Mouse (Mus musculus): ENCODE results near the gene Itgal.

Itgal gene

GRCm38 (mm10) chr7:127276519-127276961 lies 19.5 kb upstream of the Itgal start:
- DNase-seq (ENCODE audit: extremely low read depth, low read depth, low spot score), result no peak

- no peak for DNase-seq (ENCODE audit: extremely low read depth, low read depth, low spot score)
These were observed 17.7 kb upstream of the Itgal start for GRCm38 (mm10) chr7:127278311-127278710.

GRCm38 (mm10) chr7:127280092-127280491 lies 16.0 kb upstream of the Itgal start:
- DNase-seq (ENCODE audit: extremely low read depth, low read depth, low spot score), result no peak

- DNase-seq (ENCODE audit: extremely low read depth, low read depth, low spot score), result no peak
These were observed 14.9 kb upstream of the Itgal start for GRCm38 (mm10) chr7:127281114-127281513.

GRCm38 (mm10) chr7:127282190-127282589 lies 13.9 kb upstream of the Itgal start:
- DNase-seq (ENCODE audit: extremely low read depth, low read depth, low spot score), result no peak

DNA sequence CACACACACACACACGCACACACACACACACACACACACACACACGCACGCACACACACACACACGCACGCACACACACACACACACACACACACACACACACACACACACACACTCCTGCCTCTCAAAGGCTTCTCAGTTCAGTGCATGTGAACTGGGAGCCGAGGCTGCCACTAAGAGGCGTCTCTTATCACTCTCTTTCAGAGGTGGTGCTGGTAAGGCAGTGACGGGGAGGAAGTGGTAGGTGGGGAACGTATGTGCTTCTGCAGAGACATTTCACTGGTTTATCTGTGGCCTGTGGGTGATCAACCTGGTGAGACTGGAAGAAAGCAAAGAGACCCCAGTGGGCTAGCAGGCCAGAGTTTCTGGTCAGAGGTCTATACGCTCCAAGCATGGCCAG lies 10.9 kb upstream of the Itgal start:
- no peak for DNase-seq (ENCODE audit: extremely low read depth, low read depth, low spot score)

DNA sequence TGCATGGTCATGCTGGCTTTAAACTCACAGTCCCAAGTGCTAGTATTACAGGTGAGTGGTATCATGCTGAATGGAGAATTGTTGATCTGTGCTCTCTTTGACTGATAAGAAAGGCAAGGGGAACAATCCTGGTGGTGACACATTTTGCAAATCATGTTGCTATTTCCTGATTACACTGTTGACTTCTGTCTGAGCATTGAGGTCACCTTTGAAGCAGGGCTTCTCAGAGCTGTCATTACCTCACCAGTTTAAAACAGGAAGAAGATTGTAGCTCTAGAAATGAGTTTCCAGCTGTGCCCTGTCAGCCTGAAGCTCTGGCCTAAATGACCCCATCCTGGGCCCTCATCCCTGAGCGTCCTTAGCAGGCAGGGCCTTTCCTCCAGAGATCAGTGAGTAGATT lies 8.1 kb upstream of the Itgal start:
- DNase-seq (ENCODE audit: extremely low read depth, low read depth, low spot score), result no peak

DNA sequence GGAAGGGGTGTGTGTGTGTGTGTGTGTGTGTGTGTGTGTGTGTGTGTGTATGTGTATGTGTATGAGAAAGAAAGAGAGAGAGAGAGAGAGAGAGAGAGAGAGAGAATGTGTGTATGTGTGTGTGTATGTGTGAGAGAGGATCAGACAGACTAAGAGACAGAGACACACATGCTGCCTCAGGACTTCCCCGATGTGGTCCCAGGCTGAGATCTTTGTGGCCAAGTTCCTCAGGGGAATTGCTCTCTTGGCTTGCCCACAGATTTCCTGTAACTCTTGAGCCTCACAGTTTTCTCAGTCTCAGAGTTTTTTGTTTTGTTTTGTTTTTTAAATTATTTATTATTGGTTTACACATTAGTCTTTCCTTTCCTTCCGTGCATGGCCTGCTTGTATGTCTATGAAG lies 6.8 kb upstream of the Itgal start:
- DNase-seq (ENCODE audit: extremely low read depth, low read depth, low spot score), result no peak

- no peak for DNase-seq (ENCODE audit: extremely low read depth, low read depth, low spot score)
These were observed 5.9 kb upstream of the Itgal start for GRCm38 (mm10) chr7:127290142-127290541.

DNA sequence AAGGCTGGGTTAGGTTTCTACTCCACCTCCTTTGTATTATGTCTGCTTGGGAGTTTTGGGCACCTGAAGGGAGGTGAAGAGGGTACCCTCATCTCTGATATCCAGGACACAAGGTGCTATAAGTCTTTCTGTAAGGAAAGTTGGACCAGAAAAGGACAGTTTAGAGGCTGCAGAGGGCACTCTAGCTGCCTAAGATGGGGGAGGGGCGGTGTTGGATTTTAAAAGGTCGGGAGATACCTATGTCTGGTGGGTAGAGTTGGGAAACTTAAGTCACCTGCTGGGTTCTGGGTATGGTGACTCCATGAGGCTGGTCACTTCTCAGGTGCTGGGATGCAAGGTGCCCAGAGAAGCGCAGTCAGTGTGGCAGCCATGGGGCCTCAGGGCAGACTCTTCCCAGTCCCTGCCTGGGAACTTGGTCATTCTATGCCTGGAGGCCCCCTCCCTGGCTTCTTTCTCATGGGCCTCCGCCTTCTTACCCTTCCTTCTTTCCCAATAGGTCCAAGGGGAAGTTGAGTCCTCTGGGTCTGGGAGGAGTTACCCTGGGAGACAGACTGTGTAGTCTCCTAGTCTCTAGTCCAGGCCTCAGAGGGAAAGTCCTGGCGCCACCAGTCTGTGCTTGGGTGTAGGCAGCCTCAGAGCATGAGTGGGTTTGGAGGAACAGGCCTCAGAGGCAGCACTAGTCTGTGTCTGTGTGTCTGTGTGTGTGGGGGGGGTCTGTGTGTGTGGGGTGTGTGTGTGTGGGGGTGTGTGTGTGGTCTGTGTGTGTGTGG lies 911 bp downstream of the Itgal start:
- DNase-seq (ENCODE audit: extremely low read depth, low read depth, low spot score), result no peak

DNA sequence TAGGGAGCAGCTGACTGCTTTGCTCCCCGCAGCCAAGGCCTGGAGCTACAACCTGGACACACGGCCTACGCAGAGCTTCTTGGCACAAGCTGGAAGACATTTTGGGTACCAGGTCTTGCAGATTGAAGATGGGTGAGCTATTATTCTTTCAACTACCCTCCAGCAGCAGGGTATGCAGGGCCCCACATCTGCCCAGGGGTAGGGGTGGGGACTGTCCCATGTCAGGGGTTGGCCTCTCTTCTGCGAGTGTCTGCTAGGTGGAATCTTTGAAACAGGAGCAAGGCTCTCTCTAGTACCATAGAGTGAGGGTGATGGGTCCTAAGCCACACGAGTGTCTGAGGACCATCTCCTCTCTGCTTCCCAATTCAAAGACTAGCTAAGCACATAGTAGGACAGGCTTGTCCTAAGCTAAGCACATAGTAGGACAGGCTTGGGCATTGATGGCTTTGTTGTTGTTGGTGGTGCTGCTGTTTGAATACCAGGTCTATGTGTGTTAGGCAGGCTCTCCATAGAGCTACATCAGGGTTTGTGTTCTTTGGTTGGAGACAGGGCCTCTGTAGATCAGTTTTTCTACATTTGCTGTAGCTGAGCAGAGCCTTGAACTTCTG lies 1.6 kb downstream of the Itgal start:
- no peak for DNase-seq (ENCODE audit: extremely low read depth, low read depth, low spot score)

DNA sequence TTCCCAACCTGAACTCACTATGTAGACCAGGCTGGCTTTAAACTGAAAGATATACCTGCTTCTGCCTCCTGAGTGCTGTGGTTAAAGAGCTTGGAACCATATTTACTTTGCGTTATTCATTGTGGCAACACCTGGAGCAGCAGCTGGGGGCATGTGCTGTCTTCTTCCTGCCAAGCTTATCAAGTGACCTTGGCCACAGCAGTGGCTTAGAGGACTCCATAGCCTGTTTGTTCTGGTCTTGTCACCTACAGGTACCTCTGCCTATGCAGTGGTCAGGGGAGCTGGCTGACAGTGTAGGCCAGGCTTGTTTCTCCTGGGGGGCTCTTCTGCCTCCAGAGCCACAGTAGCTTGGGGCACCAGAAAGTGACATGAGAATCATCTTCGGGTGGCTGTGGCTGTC lies 12.4 kb downstream of the Itgal start:
- DNase-seq (ENCODE audit: extremely low read depth, low read depth, low spot score), result no peak

- DNase-seq (ENCODE audit: extremely low read depth, low read depth, low spot score), result no peak
These were observed 12.8 kb downstream of the Itgal start for GRCm38 (mm10) chr7:127308887-127309286.

GRCm38 (mm10) chr7:127309951-127310350 lies 13.9 kb downstream of the Itgal start:
- DNase-seq (ENCODE audit: extremely low read depth, low read depth, low spot score), result no peak

GRCm38 (mm10) chr7:127313912-127314311 lies 17.9 kb downstream of the Itgal start:
- DNase-seq (ENCODE audit: extremely low read depth, low read depth, low spot score), result no peak

GRCm38 (mm10) chr7:127321106-127321505 lies 25.0 kb downstream of the Itgal start:
- DNase-seq (ENCODE audit: extremely low read depth, low read depth, low spot score), result no peak

- DNase-seq (ENCODE audit: extremely low read depth, low read depth, low spot score), result no peak
These were observed 26.0 kb downstream of the Itgal start for GRCm38 (mm10) chr7:127322085-127322484.

- no peak for DNase-seq (ENCODE audit: extremely low read depth, low read depth, low spot score)
These were observed 28.9 kb downstream of the Itgal start for GRCm38 (mm10) chr7:127324944-127325343.

DNA sequence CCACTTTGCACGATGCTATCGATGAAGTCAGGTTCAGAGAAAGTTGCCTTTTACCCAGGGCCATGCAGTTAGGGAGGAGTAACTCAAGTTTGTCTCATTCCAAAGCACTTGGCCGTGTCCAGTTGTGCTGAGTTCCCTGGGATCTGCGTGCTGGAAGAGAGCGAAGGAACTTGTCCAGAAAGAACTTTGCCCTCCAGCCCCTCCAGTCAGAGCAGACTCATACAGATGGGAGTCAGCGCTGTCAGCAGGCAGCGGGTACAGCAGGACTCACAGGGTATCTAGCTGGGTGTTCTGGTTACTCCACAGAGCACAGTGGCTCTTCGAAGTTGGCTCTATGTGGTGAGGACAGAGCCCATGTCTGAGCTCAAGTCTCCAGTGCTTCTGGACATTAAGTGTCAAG lies 29.5 kb downstream of the Itgal start:
- DNase-seq (ENCODE audit: extremely low read depth, low read depth, low spot score), result no peak

GRCm38 (mm10) chr7:127326685-127327084 lies 30.6 kb downstream of the Itgal start:
- DNase-seq (ENCODE audit: extremely low read depth, low read depth, low spot score), result no peak

GRCm38 (mm10) chr7:127333240-127333639 lies 37.2 kb downstream of the Itgal start:
- DNase-seq (ENCODE audit: extremely low read depth, low read depth, low spot score), result no peak

- peak; percentile 70 for DNase-seq (ENCODE audit: extremely low read depth, low read depth, low spot score)
These were observed 39.5 kb downstream of the Itgal start for GRCm38 (mm10) chr7:127335604-127336003.

DNA sequence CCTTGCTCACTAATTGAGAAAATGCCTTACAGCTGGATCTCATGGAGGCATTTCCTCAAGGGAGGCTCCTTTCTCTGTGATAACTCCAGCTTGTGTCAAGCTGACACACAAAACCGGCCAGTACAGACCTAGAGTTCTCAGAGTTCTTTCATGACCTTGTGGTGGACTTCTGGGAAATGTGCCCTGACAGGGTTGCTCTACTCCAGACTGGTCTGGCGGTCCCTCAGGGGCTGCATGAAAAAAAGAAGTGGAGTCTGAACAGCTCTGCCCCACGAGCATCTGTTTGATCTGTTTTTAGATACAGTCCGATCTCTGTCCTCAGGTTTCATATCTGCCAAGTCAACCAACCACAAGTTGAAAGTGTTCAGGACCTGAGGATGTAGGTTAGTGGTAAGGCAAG lies 41.6 kb downstream of the Itgal start:
- DNase-seq (ENCODE audit: extremely low read depth, low read depth, low spot score), result no peak

Data from fat pad, adult 2 months (tissue).